Mouse (Mus musculus): ENCODE results near the gene Map3k14.

- TF ChIP-seq POLR2A (IDR thresholded peaks at IDR 0.05; ENCODE audit: low read depth, low read length) (no peak), CTCF (IDR thresholded peaks at IDR 0.05; ENCODE audit: extremely low read depth, insufficient read depth, insufficient read length, insufficient replicate concordance) (no peak)
Observed at GRCm38 (mm10) chr11:103235702-103236101, 31.6 kb downstream of the Map3k14 start.

Data from spleen, adult 2 months (tissue).